Mouse (Mus musculus) left cerebral cortex, adult 11 months (tissue): ENCODE results near the gene Abca14.
"Not testable (repeated sequence)": the region's sequence is repeated elsewhere in the genome, so short reads cannot be mapped to it uniquely, and the experiment has no call there.

Experiments
- DNase-seq: peaks from one replicate; pipeline ENCODE4 v3.0.0; 2022; ENCODE audit warnings: low spot score

Abca14 gene

DNA sequence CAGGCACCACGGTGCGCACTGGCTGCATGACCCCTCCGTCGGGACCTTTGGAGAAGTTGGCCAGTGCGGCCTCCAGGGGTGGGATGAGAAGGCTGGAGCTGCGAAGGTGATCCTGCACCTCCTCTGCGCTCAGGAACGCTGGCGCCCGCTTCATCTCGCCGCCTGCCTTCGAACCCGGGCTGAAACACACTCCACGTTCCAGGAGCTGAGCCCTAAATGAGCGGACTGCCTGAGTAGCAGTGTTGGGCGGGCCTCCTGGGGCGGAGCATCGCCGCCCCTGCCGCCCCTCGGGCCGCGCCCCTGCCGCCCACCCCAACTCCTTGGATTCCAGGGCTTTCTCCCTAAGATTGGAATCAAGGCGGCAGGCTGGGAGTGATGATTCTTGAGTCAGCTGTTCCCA lies 2.0 kb upstream of the Abca14 start, which contains the start of gene Crym:
Gene Crym (minus strand): TSS at position 341 of the 400 bp plus-strand sequence.
- no peak for DNase-seq

DNA sequence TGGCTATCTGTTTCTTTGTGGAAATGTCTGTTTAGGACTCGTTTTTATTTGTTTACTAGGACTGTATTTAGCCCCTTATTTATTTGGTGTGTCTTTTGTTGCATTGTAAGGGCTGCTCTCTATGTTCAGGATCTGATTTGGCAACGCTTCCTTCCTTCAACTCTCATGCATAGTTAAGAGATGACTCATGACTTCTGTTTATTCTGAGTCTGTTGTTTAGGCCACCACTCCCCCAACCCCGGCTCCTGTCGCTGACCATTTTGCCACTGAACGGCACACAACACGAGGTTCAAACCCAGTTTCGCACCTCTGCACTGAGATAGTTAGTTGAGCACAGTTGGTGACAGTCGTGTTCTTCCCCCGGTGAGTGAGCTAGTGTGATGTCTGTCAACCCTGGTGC lies 2.2 kb downstream of the Abca14 start:
- DNase-seq = no peak

DNA sequence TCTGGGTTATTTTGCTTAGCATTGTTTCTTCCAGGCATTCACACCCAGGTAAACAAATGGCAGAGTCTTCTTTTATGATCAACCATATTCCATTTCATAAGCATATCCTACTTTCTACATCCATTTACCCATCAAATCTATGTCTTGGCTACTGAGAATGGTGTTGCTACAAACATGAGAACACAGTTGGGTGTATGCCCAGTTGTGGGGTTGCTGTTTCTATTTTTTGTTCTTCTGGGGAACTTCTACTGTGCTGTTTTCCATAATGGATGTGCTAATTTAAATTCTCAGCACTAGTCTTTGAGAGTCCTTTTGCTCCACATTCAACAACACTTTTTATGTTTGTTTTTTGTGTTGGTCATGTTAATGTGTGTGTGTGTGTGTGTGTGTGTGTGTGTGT lies 24.8 kb downstream of the Abca14 start:
- peak; percentile 16 for DNase-seq

DNA sequence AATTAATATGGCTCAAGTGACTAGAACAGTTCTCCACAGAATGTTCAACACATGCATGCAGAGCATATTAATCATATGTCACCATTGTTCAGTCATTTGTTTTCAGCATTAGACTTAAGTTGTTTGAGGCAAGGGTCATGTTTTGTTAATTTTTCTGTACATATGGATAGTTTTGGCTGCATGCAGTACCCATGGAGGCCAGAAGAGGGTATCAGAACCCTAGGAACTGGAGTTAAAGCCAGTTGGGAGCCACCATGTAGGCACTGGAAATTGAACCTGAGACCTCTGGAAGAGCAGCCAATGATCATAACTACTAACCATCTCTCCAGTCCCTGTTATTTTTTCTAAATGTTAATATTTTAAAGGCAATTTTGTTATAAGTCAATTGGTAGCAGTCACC lies 37.3 kb downstream of the Abca14 start:
- no peak for DNase-seq

DNA sequence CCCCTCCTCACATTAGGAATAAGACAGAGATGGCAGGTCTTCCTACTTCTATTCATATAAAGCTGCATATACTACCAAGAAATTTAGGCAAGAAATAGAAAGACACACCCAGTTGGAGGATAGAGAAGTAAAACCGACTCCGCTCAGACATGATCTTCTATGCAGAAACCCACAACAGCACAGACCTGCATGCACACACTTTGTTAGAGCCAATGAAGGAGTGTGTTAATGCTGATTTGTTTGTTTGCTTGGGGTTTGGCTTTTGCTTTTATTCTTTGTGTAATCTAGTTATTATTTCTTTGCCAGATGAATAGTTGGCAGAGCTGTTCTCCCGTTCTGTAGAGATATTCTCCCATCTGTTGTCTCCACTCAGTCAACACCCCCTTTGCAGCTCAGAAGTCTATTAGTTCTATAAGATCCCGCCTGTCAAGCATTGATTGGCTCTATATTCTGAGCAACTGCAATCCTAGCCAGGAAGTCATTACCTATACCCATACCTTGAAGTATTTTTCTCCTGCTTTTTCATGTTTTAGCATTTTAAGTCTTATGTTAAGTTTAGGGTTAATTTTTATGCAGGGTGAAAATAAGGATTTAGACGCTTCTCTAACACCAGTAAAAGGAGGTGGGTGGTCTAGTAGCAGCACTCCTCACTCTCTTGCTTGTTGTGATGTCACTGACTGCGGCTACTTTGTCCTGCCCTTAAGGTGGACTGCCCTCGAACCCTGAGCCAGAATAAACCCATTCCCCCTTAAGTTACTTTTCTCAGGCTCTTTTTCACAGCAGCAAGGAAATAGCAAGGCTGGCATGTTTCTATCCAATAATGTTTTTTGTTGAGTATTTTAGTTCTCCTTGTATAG lies 67.6 kb downstream of the Abca14 start:
- no peak for DNase-seq

DNA sequence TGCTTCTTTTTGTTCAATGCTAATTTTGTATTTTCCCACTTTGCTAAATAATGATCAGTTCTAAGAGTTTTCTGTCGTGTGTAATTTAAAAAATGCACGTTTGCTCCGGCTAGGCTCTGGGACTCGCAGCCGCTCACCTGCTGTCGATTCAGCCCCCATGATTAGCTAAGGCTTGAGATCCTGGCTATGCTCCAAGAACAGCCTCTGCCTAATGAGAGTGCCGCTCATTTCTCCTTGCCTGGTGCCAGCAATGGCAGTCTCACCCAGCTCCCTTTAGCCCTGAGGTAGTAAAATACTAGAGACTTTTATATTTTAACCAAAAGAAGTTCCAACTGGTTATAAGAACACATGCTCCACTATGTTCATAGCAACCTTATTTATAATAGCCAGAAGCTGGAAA lies 68.3 kb downstream of the Abca14 start:
- no peak for DNase-seq

DNA sequence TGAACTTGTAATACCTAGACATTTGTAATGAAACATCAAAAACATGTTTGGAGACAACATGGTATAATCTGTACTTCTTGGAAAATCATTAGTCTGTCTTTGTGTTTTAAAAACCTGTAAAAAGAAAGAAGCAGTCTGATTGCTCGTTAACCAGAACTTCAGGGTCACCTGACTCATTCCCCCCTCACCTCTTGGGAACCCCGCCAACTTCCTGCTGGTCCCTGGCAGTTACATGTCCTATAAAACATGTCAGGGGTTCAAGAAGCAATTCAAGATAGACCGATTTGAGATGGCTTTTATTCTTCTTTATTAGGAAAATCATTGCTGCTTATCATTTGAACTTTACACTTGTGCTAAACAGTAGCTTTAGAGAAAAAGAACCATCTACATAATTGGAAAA lies 81.5 kb downstream of the Abca14 start:
- DNase-seq = no peak

DNA sequence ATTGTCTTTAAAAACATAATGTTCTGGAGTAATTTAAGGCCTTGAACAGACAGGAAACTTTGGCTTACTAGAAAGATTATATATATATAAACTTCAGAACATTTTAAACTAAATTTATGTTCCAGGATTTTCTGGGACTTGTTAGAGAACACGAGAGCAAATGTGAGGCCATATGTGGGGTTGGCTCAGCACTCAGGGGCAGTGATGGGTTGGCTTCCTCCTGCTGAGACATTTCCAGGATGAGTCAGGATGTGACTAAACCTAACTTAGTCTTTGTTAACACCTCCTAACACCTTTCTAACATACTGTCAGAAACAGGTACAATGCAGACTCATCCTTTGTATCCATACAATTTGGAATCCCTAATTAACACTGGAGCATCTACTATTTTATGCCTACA lies 112.3 kb downstream of the Abca14 start:
- no peak for DNase-seq

DNA sequence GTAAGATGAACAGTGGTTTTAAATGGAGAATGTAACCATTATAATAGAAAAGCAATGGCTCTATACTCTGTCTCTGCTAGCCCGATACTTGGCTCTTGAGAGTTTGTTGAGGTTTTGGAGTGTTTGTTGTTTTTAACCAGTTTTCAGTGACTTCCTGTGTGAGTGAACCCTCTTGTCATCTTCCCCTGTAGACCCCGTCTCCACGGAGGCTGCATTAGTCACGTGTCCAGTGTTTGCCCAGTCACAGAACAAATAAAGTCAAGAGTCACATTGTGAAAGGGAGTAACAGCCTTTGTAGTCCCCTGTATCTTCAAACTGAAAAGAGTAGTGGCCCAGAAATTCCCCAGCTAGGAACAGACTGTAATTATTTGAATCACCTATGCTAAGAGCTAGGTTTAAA lies 119.2 kb downstream of the Abca14 start:
- no peak for DNase-seq

DNA sequence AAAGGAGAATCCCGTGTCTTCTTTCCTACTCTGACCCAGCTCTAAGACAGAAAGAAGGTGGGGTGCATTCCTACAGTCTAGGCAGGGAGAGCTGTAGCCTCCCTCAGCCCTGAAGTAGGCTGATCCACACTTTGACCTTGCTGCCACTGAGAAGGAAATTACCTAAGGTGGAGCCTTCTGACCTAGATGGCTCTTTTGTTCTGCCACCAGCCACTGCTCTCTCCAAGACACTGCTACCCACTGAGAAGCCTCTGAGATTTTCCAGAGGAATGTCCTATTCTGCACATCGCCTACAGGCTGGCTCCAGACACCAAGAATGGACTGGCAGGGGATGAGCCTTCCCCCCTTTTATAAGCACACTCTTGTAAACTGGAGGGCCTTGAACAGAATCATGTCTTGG lies 122.2 kb downstream of the Abca14 start:
- DNase-seq = not testable (repeated sequence)

DNA sequence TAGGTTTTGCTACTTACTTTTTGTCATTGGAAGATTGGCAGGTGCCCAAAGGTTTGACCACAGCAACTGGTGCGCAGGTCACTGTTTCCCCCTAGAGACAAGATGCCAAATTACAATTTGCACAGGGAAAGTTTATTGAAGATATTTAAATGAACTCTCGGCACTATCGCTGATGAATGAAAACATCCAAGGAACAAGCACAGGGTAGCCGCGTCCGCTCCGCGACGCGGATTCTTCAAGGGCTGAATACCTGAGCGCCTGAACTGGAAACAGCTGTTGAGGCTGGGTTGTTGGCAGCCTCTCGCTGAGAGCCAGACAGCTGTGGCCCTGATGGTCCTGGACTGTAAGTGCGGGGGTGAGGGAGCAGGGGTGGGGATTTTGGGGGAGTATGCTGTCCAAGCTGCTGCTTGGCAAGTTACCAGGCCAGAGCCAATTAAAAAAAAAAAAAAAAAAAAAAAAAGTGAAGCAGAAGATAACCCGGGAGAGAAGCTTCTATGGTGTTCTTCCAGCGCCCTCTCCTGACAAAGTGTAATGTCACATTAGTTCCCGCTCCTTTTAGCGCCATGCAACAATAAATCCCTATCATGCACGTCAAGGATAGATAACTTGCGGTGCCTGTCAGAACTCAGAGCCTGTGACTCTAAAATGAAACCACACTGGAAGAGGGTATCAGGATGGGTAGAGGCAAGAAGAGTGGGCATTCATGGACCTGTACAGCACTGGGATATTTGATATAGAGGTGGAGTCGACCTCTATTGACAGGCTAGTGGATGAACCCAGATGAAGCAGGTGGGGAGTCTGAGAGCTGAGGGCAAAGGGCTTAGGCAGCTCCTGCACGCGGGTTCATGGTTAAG lies 123.7 kb downstream of the Abca14 start:
- no peak for DNase-seq

DNA sequence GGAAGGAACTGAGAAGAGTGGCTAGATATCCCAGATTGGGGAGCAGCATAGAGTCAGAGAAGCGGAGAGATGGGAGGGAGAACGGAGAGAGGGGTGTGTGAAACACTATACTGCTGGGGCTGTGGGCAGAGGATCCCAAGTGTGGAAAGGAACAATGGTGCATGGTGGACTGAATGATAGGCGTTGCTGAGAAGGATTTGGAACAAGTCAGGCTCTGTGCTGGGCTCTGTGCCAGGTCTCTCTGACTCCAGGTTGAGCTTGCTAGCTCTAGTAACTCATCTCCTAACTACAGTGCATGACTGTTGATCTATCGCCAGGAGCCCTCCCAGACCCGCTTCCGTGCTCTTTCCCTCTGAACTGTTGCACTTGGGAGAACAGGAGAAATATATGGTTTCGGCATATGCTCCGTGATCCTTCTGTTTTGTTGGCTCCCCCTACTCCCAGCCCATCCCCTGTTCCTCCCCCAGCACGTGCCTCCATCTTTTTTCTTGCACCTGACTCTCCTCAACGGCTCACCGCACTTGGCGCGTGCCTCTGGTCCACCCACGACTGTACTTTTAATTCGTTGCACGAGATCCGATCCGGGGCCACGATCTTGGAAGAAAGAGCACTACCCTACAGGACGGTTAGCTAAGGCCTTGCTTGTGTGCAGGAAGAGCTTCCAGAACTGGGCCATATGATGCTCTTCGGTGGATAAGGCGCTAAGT lies 124.5 kb downstream of the Abca14 start, which contains the start of gene Abca15:
Gene Abca15 (plus strand): TSS at position 584 of the 707 bp plus-strand sequence.
- DNase-seq = no peak

DNA sequence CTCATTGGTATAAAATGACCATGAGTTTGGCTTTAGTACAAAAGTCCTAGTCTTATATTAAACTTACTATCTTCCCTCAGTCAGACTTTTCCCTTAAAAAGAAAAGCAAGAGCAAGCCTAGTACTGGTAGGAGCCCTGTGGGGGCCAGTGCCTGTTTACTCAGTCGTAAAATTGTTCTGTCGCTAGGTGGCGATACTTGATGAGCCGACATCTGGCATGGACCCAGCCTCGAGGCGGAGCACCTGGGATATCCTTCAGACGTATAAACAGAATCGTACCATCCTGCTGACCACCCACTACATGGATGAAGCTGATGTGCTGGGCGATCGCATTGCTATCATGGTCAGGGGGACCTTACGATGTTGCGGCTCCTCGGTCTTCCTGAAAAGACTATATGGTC lies 157.4 kb downstream of the Abca14 start:
- DNase-seq = no peak
